ENCODE assay signal across 22 mouse cellular contexts in the genomic region with DNA sequence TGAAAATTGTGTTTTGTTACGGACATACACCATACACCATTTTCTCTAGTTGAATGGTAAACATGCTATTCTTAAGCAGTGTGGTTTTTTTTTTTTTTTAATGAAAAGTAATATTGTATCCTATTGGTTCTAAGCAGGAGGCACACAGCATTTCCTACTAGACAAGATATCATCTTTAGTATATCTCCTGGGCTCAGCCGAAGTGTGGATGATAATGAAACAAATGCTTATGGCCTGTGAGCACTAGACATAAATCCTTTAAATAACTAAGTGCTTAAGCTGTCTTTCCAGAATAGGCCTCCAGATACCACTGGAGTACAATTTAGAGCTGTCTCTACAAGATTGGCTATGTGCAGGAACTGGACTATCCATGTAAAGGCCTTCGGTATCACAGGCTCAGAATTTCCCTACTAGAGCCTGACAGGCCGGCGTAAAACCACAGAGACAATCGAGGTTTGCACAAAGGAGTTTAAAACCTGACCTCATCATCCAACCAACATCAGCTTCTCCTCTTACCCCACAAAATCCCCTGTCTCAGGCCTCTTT. TPM values are rescaled to one million over a fixed set of nuclear protein-coding genes. Genes with fewer than 3 reads are reported as not detected.
A peak's percentile ranks its signal among the peaks of the same experiment; 100 is the strongest.
DNase-seq lines count a peak whose midpoint lies in the region; ATAC-seq and TF ChIP-seq lines count a peak whose summit lies in the region.
"Had no signal": no experiment of that assay in that cellular context is flagged by ENCODE, and none has a peak within 500 bp of the region (broad histone marks: within the 10 kb centered on the region; RNA-seq: fewer than 3 reads in every experiment).

No protein-coding gene starts in this region.

- H3K9ac ChIP-seq in neural tube, embryonic 13.5 days = no peak overlapping the region
- no peak overlapping the region for H3K9ac ChIP-seq in neural tube, embryonic 15.5 days (replicated peaks)
- H3K9ac ChIP-seq: embryonic facial prominence, embryonic 12.5 days; forebrain, embryonic 13.5 days; forebrain, embryonic 15.5 days had no signal

- no peaks in the 10 kb centered on the region for H3K27me3 ChIP-seq in neural tube, embryonic 13.5 days
- H3K27me3 ChIP-seq in myocyte (ENCODE audit: control insufficient read depth, insufficient read depth, insufficient read length) = no peaks in the 10 kb centered on the region
- no peaks in the 10 kb centered on the region for H3K27me3 ChIP-seq in neural tube, embryonic 15.5 days (replicated peaks)
- H3K27me3 ChIP-seq: embryonic facial prominence, embryonic 12.5 days; forebrain, embryonic 13.5 days; forebrain, embryonic 15.5 days; Patski had no signal

- no peak for DNase-seq in neural tube, embryonic 10.5 days (ENCODE audit: extremely low spot score, low spot score)
- no peak for DNase-seq in layer of hippocampus, postnatal 25 days (ENCODE audit: extremely low spot score in 1 of 2, low spot score in 1 of 2)
- no peak for DNase-seq in kidney, postnatal 25 days
- DNase-seq: adrenal gland, adult 8-10 months; adrenal gland, postnatal 14 days; adrenal gland, postnatal 36 days; cerebellum, adult 11-12 months; cerebellum, adult 2 months; cerebellum, adult 9-10 months; cerebellum, postnatal 10 days; cerebellum, postnatal 25 days had no signal

- WGBS in neural tube, embryonic 13.5 days = 66% methylated on average over 6 of the region's 6 CpGs
- WGBS in neural tube, embryonic 15.5 days = 67% methylated on average over 6 of the region's 6 CpGs

- H3K27ac ChIP-seq in neural tube, embryonic 13.5 days (replicated peaks) = peak overlapping the region; percentile 20; the same call in 1 of the 2 replicates
- H3K27ac ChIP-seq in neural tube, embryonic 15.5 days (replicated peaks) = no peak overlapping the region
- H3K27ac ChIP-seq: embryonic facial prominence, embryonic 10.5 days; embryonic facial prominence, embryonic 12.5 days; forebrain, embryonic 13.5 days; forebrain, embryonic 15.5 days had no signal

- H3K4me3 ChIP-seq in neural tube, embryonic 13.5 days = no peak overlapping the region
- no peak overlapping the region for H3K4me3 ChIP-seq in myocyte
- no peak overlapping the region for H3K4me3 ChIP-seq in neural tube, embryonic 15.5 days (replicated peaks)
- H3K4me3 ChIP-seq: embryonic facial prominence, embryonic 10.5 days; embryonic facial prominence, embryonic 12.5 days; forebrain, embryonic 13.5 days; forebrain, embryonic 15.5 days had no signal

- H3K79me2 ChIP-seq in myocyte (ENCODE audit: control insufficient read depth, insufficient read depth) = no peaks in the 10 kb centered on the region

- H3K4me1 ChIP-seq in neural tube, embryonic 13.5 days (replicated peaks) = peaks cover 9% of the 10 kb centered on the region; the same call in 1 of the 2 replicates
- H3K4me1 ChIP-seq in neural tube, embryonic 15.5 days = peaks cover 5% of the 10 kb centered on the region; the same call in 1 of the 2 replicates
- H3K4me1 ChIP-seq: embryonic facial prominence, embryonic 12.5 days; forebrain, embryonic 13.5 days; forebrain, embryonic 15.5 days had no signal

- H3K9me3 ChIP-seq in neural tube, embryonic 13.5 days = no peaks in the 10 kb centered on the region
- H3K9me3 ChIP-seq in neural tube, embryonic 15.5 days (replicated peaks) = no peaks in the 10 kb centered on the region
- H3K9me3 ChIP-seq: embryonic facial prominence, embryonic 10.5 days; embryonic facial prominence, embryonic 12.5 days; forebrain, embryonic 13.5 days; forebrain, embryonic 15.5 days had no signal

- H3ac ChIP-seq in myocyte (ENCODE audit: control insufficient read depth, insufficient read length) = no peak overlapping the region

- no peaks in the 10 kb centered on the region for H3K36me3 ChIP-seq in neural tube, embryonic 13.5 days
- H3K36me3 ChIP-seq in myocyte (ENCODE audit: control insufficient read depth, insufficient read depth) = no peaks in the 10 kb centered on the region
- no peaks in the 10 kb centered on the region for H3K36me3 ChIP-seq in neural tube, embryonic 15.5 days
- H3K36me3 ChIP-seq: embryonic facial prominence, embryonic 10.5 days; embryonic facial prominence, embryonic 12.5 days; forebrain, embryonic 15.5 days; G1E had no signal

- no peak overlapping the region for H3K4me2 ChIP-seq in neural tube, embryonic 13.5 days
- H3K4me2 ChIP-seq in myocyte (ENCODE audit: low read depth) = peak overlapping the region; percentile 4
- H3K4me2 ChIP-seq in neural tube, embryonic 15.5 days = no peak overlapping the region
- H3K4me2 ChIP-seq: embryonic facial prominence, embryonic 12.5 days; forebrain, embryonic 13.5 days; forebrain, embryonic 15.5 days had no signal

- peak; percentile 77; the same call in 1 of the 2 replicates for ATAC-seq in neural tube, embryonic 13.5 days (ENCODE audit: low read depth)
- peak; percentile 61 for ATAC-seq in neural tube, embryonic 15.5 days (ENCODE audit: low FRiP score)
- ATAC-seq: activated CD4-positive, CD25-positive, alpha-beta regulatory T cell, adult 4 months; forebrain, embryonic 13.5 days; forebrain, embryonic 15.5 days; Patski had no signal

- no peak for TF ChIP-seq POLR2A in myocyte (IDR thresholded peaks at IDR 0.05; ENCODE audit: insufficient read length, low read depth)

TF ChIP-seq in myocyte, 11 proteins besides CTCF, POLR2A, EP300 and RAD21:
- TF ChIP-seq MYOD1 (IDR thresholded peaks at IDR 0.05; ENCODE audit: control insufficient read depth in 1 of 3, insufficient read length in 2 of 3, low read depth in 2 of 3) = no peak
- no peak for TF ChIP-seq MYOG (IDR thresholded peaks at IDR 0.05; ENCODE audit: control insufficient read depth in 1 of 3, insufficient read depth in 1 of 3, insufficient read length in 2 of 3, low read depth in 2 of 3)
- TF ChIP-seq MAX (IDR thresholded peaks at IDR 0.05; ENCODE audit: low read depth) = no peak
- TF ChIP-seq E2F4 (IDR thresholded peaks at IDR 0.05; ENCODE audit: insufficient read depth) = no peak
- TF ChIP-seq TCF3 (IDR thresholded peaks at IDR 0.05; ENCODE audit: insufficient read length, low read depth) = no peak
- TF ChIP-seq TCF12 (IDR thresholded peaks at IDR 0.05; ENCODE audit: insufficient read depth, poor library complexity, severe bottlenecking) = no peak
- TF ChIP-seq POLR2AphosphoS2 (IDR thresholded peaks at IDR 0.05; ENCODE audit: insufficient read length, low read depth) = no peak
- TF ChIP-seq REST (IDR thresholded peaks at IDR 0.05; ENCODE audit: insufficient read depth, insufficient read length) = no peak
- no peak for TF ChIP-seq USF1 (IDR thresholded peaks at IDR 0.05; ENCODE audit: low read depth)
- no peak for TF ChIP-seq CEBPB (IDR thresholded peaks at IDR 0.05; ENCODE audit: insufficient read depth, poor library complexity, severe bottlenecking)
- no peak for TF ChIP-seq SRF (IDR thresholded peaks at IDR 0.05; ENCODE audit: control insufficient read depth, insufficient read length, low read depth)

RNA-seq across cellular contexts. Expression of a gene that starts 8.9 kb away (rescaled TPM):
- 4.3 and 5.0 TPM in 2 replicates for polyA plus RNA-seq in neural tube, embryonic 13.5 days (2015; fragmentation: Nextera tagmentation; extraction: Ambion mirVana)
- polyA plus RNA-seq in myocyte (2012; fragmentation: generic; extraction: Trizol) = 0.67 TPM
- 6.3 and 7.0 TPM in 2 replicates for polyA plus RNA-seq in neural tube, embryonic 15.5 days (2015; fragmentation: Nextera tagmentation; extraction: Ambion mirVana)
- 1 to 10 TPM; 1.5 to 2.5 TPM for total RNA-seq in layer of hippocampus, postnatal 25 days (2021)
- polyA plus RNA-seq: C2C12, G1E had no signal
